Mouse (Mus musculus) cerebellum, adult 11 months (tissue): ENCODE results near the gene Wnt4.

Source experiments
- DNase-seq: peaks from one replicate; pipeline ENCODE4 v3.0.0; 2022

Wnt4 gene

GRCm38 (mm10) chr4:137279346-137279745, 2.1 kb downstream of the Wnt4 start:
- no peak for DNase-seq

DNA sequence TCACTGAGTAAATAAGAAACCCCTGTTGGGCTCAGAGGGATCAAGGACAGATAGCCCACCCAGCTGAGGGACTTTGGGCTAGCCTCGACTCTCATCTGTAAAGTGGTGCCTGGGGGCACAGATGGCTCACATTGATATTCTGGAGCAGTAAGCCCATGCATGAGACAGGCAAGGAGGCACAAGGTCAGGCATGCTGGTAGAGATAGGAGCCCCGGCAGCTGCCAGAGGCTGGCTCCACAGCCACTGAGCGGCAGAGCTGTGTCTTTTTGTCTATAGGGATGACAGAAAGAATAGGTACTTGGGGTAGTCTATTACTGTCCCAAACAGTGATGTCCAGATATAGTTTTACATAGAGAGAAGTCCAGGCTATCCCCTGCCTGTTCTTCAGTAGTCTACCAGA, 4.0 kb downstream of the Wnt4 start:
- DNase-seq: no peak

DNA sequence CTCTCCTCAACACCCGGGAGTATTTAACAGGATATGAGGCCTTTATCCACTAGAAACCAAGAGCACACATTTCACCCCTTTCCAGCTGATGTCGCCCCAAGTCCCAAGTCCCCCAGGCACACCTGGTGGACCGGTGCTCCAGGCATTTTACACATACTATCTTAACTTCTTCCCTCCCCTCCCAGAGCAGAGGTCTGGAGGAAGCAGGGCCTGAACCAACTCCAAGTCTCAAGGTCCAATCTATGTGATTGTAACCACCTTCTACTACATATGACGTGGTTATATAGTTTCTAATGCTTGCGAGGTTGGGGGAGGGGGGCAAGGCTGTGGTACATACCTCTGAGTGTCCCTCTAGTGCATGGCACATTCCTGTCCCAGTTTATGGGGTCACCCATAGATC, 4.8 kb downstream of the Wnt4 start:
- no peak for DNase-seq

DNA sequence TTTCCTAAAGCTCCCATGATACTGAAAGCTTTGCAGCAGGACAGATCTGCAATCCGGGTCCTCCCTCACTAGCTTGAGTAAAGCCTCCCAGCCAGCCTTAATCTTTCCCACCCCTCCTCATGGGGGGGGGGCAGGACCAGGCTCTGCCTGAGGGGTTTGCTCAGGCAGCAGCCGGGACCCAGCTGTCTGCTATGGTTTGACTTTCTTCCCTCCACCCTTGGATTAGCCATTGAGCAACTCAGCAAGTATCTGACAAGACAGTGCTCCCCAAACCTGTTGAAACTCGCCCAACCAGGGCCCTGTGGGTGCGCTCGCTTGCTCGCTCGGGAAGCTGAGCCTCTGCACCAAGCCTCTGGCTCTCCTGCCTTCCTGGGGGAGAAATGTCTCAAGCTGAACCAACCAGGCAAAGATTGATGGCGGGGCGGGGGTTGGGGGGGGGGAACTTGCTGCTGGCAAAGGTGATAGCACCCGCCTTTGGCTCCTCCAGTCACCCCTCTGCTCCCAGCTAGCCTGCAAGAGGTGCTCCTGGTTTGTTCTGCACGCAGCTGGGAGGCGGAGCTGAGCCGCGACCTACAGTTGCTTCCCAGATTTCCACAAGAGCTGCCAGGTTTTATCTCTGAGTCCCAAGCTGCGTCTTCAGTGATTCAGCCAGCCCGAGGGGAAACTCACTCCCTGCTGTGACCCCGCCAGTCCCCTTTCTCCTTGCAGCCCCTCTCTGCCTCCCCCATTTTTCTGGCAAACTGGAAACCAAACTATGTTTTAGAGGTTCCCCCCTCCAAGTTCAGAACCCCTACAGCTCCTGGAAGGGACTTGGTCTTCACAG, 5.5 kb downstream of the Wnt4 start:
- DNase-seq: no peak

- DNase-seq: no peak
Observed at GRCm38 (mm10) chr4:137283407-137283732, 6.1 kb downstream of the Wnt4 start.

- DNase-seq: no peak
Observed at GRCm38 (mm10) chr4:137285876-137286661, 8.8 kb downstream of the Wnt4 start.

- DNase-seq: no peak
Observed at GRCm38 (mm10) chr4:137286662-137286953, 9.3 kb downstream of the Wnt4 start.

GRCm38 (mm10) chr4:137287206-137287605, 9.9 kb downstream of the Wnt4 start:
- no peak for DNase-seq

DNA sequence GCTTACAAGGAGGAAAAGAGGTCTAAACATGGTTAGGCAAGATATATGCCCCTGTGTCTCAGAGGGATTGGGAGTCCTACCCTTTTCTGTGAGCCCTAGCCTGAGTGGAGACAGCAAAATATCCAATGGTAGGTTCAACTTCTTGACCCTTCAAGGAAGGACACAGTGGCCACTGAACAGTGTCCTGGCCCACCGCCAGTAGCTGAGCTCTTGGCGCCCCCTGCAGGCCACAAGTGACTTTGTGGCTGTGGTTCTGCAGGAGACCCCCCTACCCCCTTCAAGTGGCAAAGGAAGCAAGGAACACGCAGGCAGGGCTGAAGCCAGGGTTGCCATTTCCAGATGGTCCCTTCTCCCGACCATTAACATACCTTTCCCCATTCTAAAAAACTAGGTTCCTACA, 10.5 kb downstream of the Wnt4 start:
- peak; percentile 33 for DNase-seq

DNA sequence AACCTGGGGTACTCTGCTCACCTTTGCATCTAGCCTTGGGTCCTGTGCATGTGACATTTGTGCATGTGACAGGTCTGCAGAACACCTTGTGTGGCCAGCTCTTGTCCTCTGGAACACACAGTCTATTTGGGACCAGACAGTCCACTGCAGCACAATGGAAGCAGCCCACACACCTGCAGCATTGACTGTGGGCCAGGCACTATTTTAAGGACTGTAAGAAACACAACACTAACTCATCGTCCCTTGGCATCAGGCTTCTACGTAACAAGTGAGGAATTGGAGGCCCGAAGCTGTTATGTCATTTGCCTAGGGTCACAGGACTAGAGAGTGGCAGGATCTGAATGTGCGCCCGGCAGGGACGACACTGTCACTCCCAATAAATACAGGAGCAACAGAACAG, 12.4 kb downstream of the Wnt4 start:
- DNase-seq: no peak

DNA sequence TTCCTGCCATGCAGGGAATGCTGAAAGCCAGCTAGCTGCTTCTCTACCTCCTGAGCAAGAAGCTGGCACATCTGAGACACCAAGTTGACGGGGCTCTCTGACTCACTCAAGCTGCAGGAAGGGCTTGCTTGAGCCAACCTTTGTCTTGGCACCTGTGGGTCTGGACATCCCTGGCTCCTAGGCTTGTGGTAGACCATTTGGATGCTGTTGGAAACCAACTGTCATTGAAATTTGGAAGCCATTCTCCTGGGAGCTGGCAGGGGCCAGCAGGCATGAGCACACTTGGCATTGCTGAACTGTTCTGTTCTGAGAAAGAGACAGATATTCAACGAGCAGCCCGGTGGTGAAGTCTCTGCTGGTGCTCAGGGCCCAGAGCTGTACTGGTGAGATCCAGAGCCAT, 13.0 kb downstream of the Wnt4 start:
- peak; percentile 65 for DNase-seq

DNA sequence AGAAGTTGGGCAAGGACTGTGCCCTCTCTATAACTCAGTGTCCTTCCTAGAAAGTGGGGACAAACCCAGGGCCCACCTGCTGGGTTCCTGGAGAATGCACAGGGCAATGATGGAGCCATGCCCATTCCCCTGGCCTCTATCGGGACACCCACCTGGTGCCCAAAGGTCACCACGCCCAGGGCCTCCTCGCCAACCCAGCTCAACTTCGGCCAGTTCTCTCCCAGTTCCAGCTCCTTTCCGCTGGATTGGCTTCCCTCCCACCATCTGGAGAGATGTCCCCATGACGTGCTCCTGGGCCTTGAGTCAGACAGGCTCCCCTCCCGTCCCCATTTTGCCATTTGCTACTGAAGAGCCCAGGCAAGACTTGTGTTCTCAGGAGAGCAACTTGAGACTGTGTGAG, 15.3 kb downstream of the Wnt4 start:
- DNase-seq: no peak

DNA sequence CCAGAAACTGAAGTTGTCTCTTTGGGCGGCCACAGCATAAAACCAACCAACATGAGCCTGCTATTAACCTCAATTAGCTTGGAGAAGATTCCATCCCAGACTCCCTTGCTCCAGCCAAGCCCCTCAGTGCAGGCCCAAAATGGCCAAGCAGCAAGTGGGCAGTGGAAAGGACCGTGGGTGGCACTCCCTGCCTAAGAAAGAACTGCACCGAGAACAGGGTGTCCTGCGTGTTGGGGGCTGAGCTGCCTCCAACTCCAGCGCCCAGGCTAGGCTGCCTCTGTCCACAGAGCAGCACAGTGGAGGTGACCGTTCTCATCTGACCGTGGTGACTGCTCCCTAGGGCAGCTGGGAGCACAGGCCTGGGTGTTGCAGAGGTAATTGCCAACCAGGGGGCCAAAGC, 16.7 kb downstream of the Wnt4 start:
- DNase-seq: no peak

GRCm38 (mm10) chr4:137294474-137294873, 17.2 kb downstream of the Wnt4 start:
- no peak for DNase-seq

GRCm38 (mm10) chr4:137294951-137295350, 17.7 kb downstream of the Wnt4 start:
- DNase-seq: no peak

DNA sequence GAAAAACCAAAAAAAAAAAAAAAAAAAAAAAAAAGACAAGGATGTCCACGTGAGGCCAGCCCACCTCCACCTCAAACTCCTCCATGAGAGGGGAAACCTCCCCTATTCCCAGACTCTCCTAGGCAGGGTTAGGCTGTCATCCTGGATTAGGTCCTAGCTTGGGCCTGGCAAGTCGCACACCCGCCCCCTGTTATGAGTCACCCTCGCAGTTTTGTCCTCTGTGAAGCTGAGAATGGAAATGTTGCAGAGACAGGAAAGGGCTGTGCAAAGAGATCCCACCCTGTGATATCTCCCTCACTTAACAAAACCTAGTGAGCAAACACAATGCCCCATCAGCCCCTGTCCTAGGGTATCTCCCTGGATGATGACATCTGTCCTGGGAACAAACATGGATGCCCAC, 20.3 kb downstream of the Wnt4 start:
- no peak for DNase-seq

DNA sequence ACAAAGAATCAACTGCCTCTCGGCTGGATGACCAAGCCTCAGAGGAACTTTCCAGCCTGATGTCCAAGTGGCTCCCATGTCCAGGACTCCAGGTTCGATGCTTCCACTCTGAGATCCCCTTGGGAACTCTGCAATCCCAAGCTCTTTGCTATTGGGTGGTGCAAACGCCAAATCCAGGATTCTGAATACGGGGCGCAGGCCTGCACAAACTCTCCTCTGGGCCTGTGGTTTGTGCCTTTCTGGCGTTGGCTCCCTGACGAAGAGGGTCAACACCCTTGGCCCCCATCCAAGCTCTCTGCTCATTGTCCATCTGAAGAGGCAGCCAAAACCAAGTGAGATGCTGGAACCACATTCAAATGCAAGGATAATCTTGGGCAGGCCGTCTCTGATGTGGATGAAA, 21.1 kb downstream of the Wnt4 start:
- DNase-seq: no peak

GRCm38 (mm10) chr4:137300227-137300626, 22.9 kb downstream of the Wnt4 start:
- no peak for DNase-seq

GRCm38 (mm10) chr4:137301635-137302034, 24.3 kb downstream of the Wnt4 start:
- DNase-seq: no peak

DNA sequence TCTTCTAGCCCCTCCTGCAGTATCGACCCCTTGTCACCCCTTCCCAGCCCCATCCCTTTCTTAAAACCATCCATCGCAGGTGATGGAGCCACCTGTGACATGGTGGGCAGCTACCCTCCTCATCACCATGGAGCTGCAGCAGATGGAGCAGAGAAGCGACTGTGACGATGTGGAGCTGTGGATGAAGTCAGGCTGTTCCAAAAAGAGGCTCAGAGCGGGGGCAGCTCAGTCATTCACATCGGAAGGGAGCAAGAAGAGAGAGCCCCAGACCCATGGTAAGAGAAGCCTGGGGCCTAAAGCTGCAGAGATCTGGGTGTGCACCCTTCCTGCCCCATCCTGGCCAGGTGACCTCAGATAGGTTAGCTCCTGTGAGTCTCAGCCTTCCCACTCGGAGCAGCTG, 26.8 kb downstream of the Wnt4 start:
- DNase-seq: no peak

DNA sequence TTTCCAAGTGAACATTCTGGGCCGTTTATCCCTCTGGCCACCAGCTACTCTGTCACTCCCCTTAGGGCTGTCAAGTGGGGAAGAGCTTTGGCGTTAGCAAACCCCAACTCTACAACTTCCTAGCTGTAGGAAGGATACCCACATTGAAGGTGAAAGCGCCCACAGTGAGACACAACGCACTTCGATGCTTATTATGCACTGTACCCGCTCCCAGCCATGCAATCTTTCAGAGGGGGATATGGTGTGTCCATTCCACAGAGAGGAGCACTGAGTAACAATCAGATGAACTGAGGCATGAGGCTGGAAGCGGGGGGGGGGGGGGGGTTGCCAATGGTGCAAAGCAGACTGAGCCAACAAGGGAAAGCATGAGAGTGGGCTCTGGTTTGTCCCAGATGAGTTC, 27.8 kb downstream of the Wnt4 start:
- no peak for DNase-seq

GRCm38 (mm10) chr4:137305831-137306576, 28.7 kb downstream of the Wnt4 start:
- no peak for DNase-seq

DNA sequence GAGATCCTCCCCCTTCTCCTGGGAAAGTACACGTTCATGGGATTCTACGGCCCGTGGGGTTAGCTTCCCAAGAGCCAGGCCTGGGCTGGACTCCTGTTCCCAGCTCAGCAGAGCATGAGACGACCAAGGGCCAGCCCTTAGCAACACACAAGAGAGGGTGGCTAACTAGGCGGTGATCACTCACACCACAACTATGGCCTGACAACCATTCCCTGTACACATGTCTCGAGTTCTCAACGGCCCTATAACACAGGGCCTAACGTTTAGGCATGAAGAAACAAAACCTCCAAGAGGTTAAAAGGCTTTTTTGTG, 29.2 kb downstream of the Wnt4 start:
- no peak for DNase-seq

DNA sequence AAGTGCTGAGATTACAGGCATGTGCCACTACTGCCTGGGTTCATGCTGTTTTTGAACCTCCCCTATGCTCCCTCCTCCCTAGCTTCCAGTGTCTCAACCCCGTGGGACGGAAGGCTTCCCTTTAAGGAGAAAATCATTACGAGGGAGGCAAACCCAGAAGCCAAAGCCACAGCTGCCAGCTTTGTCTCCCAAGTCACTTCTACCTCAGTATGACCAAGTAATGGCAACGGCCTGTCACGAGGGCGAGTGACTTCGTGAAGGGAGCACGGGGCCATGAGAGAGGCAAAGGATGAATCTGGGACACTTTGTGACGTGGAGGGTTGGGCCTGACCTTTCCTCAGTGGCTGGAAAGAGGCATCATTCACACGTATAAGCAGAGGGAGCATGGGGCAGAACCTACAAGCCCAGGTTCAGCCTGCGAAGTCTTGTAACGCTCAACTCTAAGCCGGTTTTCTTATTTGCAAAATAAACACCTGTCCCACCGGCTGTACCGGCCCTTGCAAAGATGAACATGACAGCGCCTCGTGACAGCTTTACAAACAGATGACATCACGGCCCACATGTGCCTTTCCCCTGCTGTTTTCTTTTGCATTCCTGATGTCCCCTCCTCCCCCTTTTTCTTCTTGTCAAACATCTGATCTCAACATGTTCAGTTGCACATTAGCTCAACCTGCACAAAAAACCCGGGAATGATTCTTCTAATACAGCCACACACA, 29.9 kb downstream of the Wnt4 start:
- DNase-seq: no peak
